ENCODE assay signal across 14 mouse cellular contexts in the genomic region with DNA sequence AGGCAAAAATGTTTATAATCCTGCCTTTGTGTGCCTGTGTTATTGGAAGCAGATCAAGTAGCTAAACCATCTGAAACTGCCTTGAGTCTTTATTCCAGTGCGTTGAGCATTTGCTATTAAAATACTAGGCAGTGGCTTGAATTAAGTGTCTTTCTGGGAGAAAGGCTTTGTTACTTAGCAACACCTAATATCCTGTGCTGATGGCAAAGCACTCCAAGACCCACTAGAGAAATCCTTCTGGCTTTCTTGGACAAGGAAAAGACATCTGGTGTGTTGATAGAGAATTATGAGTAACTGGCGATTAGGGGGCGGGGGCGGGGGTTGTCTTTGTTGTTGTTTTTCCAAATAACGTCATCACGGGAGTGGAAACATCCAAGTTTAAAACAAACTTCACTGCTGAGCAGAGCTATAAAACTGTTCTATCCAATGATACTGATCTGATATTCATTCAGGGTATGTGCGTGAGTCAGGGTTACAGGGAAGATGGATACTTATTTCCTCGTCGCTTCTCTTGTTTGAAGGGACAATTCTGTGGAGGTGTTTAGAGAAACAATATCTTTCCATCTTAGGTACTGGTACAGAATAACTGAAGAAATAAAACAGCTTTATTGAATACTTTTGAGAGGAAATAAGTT.
DNase-seq lines count a peak whose midpoint lies in the region; ATAC-seq and TF ChIP-seq lines count a peak whose summit lies in the region.
"Had no signal": no experiment of that assay in that cellular context is flagged by ENCODE, and none has a peak within 500 bp of the region (broad histone marks: within the 10 kb centered on the region; RNA-seq: fewer than 3 reads in every experiment).

No protein-coding gene starts in this region.

- ATAC-seq in hindbrain, embryonic 14.5 days (ENCODE audit: low FRiP score) = peak; percentile 70
- ATAC-seq in hindbrain, embryonic 12.5 days (ENCODE audit: low FRiP score) = no peak
- peak; percentile 72; the same call in 1 of the 2 replicates for ATAC-seq in midbrain, embryonic 16.5 days
- no peak for ATAC-seq in liver, embryonic 11.5 days (replicated peaks; ENCODE audit: low FRiP score)

- H3K27me3 ChIP-seq in hindbrain, embryonic 14.5 days (ENCODE audit: control insufficient read depth, insufficient read depth, low read length) = no peaks in the 10 kb centered on the region
- no peaks in the 10 kb centered on the region for H3K27me3 ChIP-seq in hindbrain, embryonic 12.5 days
- H3K27me3 ChIP-seq in midbrain, embryonic 16.5 days (ENCODE audit: control insufficient read depth, insufficient read depth, low read depth, low read length) = no peaks in the 10 kb centered on the region
- H3K27me3 ChIP-seq in liver, embryonic 11.5 days (replicated peaks; ENCODE audit: control insufficient read depth, insufficient read depth, low read length) = no peaks in the 10 kb centered on the region

- peaks cover 16% of the 10 kb centered on the region for H3K4me1 ChIP-seq in hindbrain, embryonic 14.5 days (replicated peaks; ENCODE audit: control insufficient read depth, insufficient read depth, low read length)
- H3K4me1 ChIP-seq in hindbrain, embryonic 12.5 days = peaks cover 4% of the 10 kb centered on the region; the same call in 1 of the 2 replicates
- peaks cover 10% of the 10 kb centered on the region for H3K4me1 ChIP-seq in midbrain, embryonic 16.5 days (ENCODE audit: control insufficient read depth, insufficient read depth, low read length)
- no peaks in the 10 kb centered on the region for H3K4me1 ChIP-seq in liver, embryonic 11.5 days (replicated peaks; ENCODE audit: control insufficient read depth, insufficient read depth, low read length)

- no peak overlapping the region for H3K4me2 ChIP-seq in hindbrain, embryonic 14.5 days (replicated peaks)
- no peak overlapping the region for H3K4me2 ChIP-seq in hindbrain, embryonic 12.5 days (replicated peaks)
- peak overlapping the region; percentile 14; the same call in 1 of the 2 replicates for H3K4me2 ChIP-seq in midbrain, embryonic 16.5 days (ENCODE audit: low read length)
- no peak overlapping the region for H3K4me2 ChIP-seq in liver, embryonic 11.5 days

- 60% methylated on average over 9 of the region's 9 CpGs for WGBS in hindbrain, embryonic 14.5 days
- WGBS in hindbrain, embryonic 12.5 days = 79% methylated on average over 9 of the region's 9 CpGs
- WGBS in midbrain, embryonic 16.5 days = 36% methylated on average over 9 of the region's 9 CpGs
- WGBS in liver, embryonic 11.5 days = 91% methylated on average over 9 of the region's 9 CpGs

- H3K27ac ChIP-seq in hindbrain, embryonic 14.5 days = peak overlapping the region; percentile 60
- H3K27ac ChIP-seq in hindbrain, embryonic 12.5 days = no peak overlapping the region
- H3K27ac ChIP-seq in midbrain, embryonic 16.5 days (ENCODE audit: low read length) = peak overlapping the region; percentile 54; the same call in 1 of the 2 replicates
- no peak overlapping the region for H3K27ac ChIP-seq in liver, embryonic 11.5 days (ENCODE audit: low read depth, low read length)
- H3K27ac ChIP-seq: heart, embryonic 10.5 days had no signal

- no peak overlapping the region for H3K4me3 ChIP-seq in hindbrain, embryonic 14.5 days (replicated peaks; ENCODE audit: low read length)
- no peak overlapping the region for H3K4me3 ChIP-seq in hindbrain, embryonic 12.5 days
- H3K4me3 ChIP-seq in midbrain, embryonic 16.5 days (ENCODE audit: low read depth, low read length) = no peak overlapping the region
- no peak overlapping the region for H3K4me3 ChIP-seq in liver, embryonic 11.5 days (ENCODE audit: low read depth, low read length)
- H3K4me3 ChIP-seq: erythroblast, embryonic 14.5 days; heart, embryonic 10.5 days had no signal

- TF ChIP-seq POLR2A in brain, embryonic 14.5 days (IDR thresholded peaks at IDR 0.05; ENCODE audit: borderline replicate concordance, extremely low read depth, insufficient read depth, insufficient read length, poor library complexity, severe bottlenecking) = no peak

- DNase-seq in hindbrain, embryonic 14.5 days (ENCODE audit: low spot score) = peak; percentile 62
- peak; percentile 94 for DNase-seq in brain, embryonic 14.5 days (ENCODE audit: low read depth)
- DNase-seq in forelimb bud, embryonic 11.5 days (ENCODE audit: low read depth, low spot score) = peak; percentile 14
- no peak for DNase-seq in embryo, embryonic 10 days (ENCODE audit: low spot score)
- no peak for DNase-seq in liver, embryonic 11.5 days (ENCODE audit: low spot score)
- no peak for DNase-seq in kidney, adult 11 months
- DNase-seq: cerebellum, postnatal 25 days; lung, adult 18-20 months; right cerebral cortex, postnatal 4 days; thymus, postnatal 36 days had no signal

- no peaks in the 10 kb centered on the region for H3K9me3 ChIP-seq in hindbrain, embryonic 14.5 days (ENCODE audit: control insufficient read depth, low read length)
- no peaks in the 10 kb centered on the region for H3K9me3 ChIP-seq in hindbrain, embryonic 12.5 days (replicated peaks)
- H3K9me3 ChIP-seq in midbrain, embryonic 16.5 days (replicated peaks; ENCODE audit: control insufficient read depth, low read length, poor library complexity, severe bottlenecking) = no peaks in the 10 kb centered on the region
- H3K9me3 ChIP-seq in liver, embryonic 11.5 days (ENCODE audit: control insufficient read depth, low read length) = no peaks in the 10 kb centered on the region
- H3K9me3 ChIP-seq: heart, embryonic 10.5 days had no signal

- no peak for TF ChIP-seq CTCF in brain, embryonic 14.5 days (IDR thresholded peaks at IDR 0.05; ENCODE audit: borderline replicate concordance, extremely low read depth, insufficient read depth, insufficient read length)

- no peak overlapping the region for H3K9ac ChIP-seq in hindbrain, embryonic 14.5 days
- no peak overlapping the region for H3K9ac ChIP-seq in hindbrain, embryonic 12.5 days
- H3K9ac ChIP-seq in midbrain, embryonic 16.5 days (ENCODE audit: low read depth, low read length) = no peak overlapping the region
- H3K9ac ChIP-seq in liver, embryonic 11.5 days (ENCODE audit: low read depth, low read length) = no peak overlapping the region

- H3K36me3 ChIP-seq in hindbrain, embryonic 14.5 days (replicated peaks; ENCODE audit: control insufficient read depth, insufficient read depth) = no peaks in the 10 kb centered on the region
- no peaks in the 10 kb centered on the region for H3K36me3 ChIP-seq in hindbrain, embryonic 12.5 days
- no peaks in the 10 kb centered on the region for H3K36me3 ChIP-seq in midbrain, embryonic 16.5 days (ENCODE audit: control insufficient read depth, insufficient read depth, low read length)
- H3K36me3 ChIP-seq in liver, embryonic 11.5 days (ENCODE audit: control insufficient read depth, insufficient read depth, low read length) = no peaks in the 10 kb centered on the region
- H3K36me3 ChIP-seq: heart, embryonic 10.5 days had no signal

Comparison
In these comparisons a context has a peak if more than half of its experiments do, and no peak if none do; other contexts are left out.
1. ATAC-seq: peak in hindbrain, embryonic 14.5 days (single experiment) and midbrain, embryonic 16.5 days (single experiment); none in hindbrain, embryonic 12.5 days (single experiment) and liver, embryonic 11.5 days (single experiment).
2. H3K27ac ChIP-seq: peak in hindbrain, embryonic 14.5 days (single experiment) and midbrain, embryonic 16.5 days (single experiment); none in hindbrain, embryonic 12.5 days (single experiment) and liver, embryonic 11.5 days (single experiment).
3. DNase-seq: peak in hindbrain, embryonic 14.5 days (single experiment), brain, embryonic 14.5 days (single experiment) and forelimb bud, embryonic 11.5 days (single experiment); none in embryo, embryonic 10 days (single experiment), liver, embryonic 11.5 days (single experiment) and kidney, adult 11 months (single experiment).